Mouse (Mus musculus) G1E-ER4 (cell line): ENCODE data around the gene Dhrs3. TPM values are rescaled to one million over a fixed set of nuclear protein-coding genes. Genes with fewer than 3 reads are reported as not detected.

Experiments
- GATA1 ChIP-seq: IDR thresholded peaks from one replicate; pipeline ENCODE4 v1.8.0; 2012; ENCODE audit warnings: low read length, inconsistent platforms
- polyA plus RNA-seq: library from polyadenylated mRNA; stranded (reverse); fragments of >175 nt; gene quantifications from 2 replicates; pipeline ENCODE4 v1.2.3, GENCODE M21; 2012

The Dhrs3 gene
- polyA plus RNA-seq, 1 experiment, result 0.27 TPM

- TF ChIP-seq GATA1, result no peak
Observed at GRCm38 (mm10) chr4:144949441-144950326, 57.1 kb downstream of the Dhrs3 start.

GRCm38 (mm10) chr4:144950327-144950711 is 57.7 kb downstream of the Dhrs3 start:
- no peak for TF ChIP-seq GATA1

GRCm38 (mm10) chr4:144950883-144951282 is 58.3 kb downstream of the Dhrs3 start:
- no peak for TF ChIP-seq GATA1

GRCm38 (mm10) chr4:144951859-144952258 is 59.2 kb downstream of the Dhrs3 start:
- TF ChIP-seq GATA1, result no peak

GRCm38 (mm10) chr4:144953421-144953820 is 60.8 kb downstream of the Dhrs3 start:
- TF ChIP-seq GATA1, result no peak

GRCm38 (mm10) chr4:144955863-144956262 is 63.2 kb downstream of the Dhrs3 start:
- TF ChIP-seq GATA1, result no peak

DNA sequence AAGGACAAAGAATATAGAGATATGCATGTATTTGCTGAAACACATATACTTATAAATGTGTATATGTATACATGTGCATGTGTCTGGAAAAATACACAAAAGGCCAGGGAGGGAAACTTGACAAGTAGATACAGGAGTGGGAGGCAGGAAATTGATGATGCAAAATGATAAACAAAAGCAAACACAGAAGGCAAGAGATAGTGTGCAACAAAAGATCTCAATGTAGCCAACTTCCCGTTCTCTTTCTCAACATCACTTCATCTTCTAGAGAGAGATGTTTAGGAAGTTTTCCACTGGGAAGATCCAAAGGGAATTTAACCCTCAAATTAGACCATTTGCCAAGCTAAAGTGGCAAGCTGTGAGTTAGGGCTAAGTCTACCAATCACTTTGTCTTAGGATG is 63.7 kb downstream of the Dhrs3 start:
- TF ChIP-seq GATA1, result no peak

DNA sequence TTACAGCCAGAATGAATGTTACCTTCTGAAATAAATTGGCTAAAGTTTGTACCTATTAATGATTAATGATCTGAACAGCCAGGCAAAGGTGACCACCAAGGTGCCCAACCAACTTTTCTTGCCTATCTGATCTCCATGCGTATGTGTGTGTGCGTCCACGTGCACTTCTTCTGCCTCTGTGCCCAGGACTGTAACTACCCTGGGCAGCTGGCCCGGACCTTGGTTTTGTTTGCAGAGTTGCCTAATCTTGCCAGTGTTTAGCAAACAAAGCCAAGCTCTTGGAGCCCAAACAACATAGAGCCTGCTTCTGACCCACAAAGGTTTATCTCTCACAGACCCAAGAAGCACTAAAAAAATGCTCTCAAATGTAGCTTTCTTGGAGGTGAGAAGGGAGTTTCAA is 64.6 kb downstream of the Dhrs3 start:
- TF ChIP-seq GATA1, result no peak

GRCm38 (mm10) chr4:144957721-144958120 is 65.1 kb downstream of the Dhrs3 start:
- TF ChIP-seq GATA1, result no peak

GRCm38 (mm10) chr4:144960188-144960904 is 67.7 kb downstream of the Dhrs3 start:
- no peak for TF ChIP-seq GATA1

DNA sequence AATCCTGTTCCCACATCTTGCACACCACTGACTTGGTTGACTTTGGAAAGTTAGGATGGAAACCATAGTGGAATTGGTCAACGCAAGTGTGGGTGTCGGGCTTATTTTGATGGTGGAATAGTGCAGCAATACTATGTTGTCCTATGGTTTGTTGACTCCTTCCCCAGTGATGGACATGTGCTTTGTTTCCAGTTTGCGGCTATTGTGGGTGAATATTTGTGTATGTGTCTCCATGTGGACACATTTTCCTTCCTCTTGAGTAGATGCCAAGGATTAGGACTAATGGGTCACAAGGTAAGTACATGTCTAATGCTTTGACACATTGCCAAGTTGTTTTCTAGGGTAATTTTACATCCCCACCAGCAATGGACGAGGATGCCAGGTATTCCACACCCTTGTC is 68.6 kb downstream of the Dhrs3 start:
- TF ChIP-seq GATA1, result no peak

- no peak for TF ChIP-seq GATA1
Observed at GRCm38 (mm10) chr4:144961696-144962095, 69.1 kb downstream of the Dhrs3 start.

- no peak for TF ChIP-seq GATA1
Observed at GRCm38 (mm10) chr4:144965255-144965654, 72.6 kb downstream of the Dhrs3 start.

DNA sequence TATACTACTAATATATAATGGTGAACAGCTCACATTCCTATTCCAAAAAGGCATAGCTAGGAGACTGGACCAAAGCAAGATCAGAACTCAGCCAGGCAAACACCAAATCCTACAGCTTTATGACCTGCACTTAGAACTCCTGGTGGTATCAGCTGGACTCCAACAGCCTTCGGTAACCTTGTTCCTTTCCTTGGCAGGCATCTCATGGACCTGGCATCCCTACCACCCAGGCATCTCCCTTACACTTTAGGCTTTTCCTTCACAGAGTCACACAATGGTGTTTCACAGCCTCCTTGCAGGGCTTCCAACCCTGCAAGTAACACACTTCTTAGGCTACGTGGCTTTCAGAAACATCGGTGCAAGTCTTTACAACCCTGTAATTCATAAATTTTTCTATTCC is 75.7 kb downstream of the Dhrs3 start:
- TF ChIP-seq GATA1, result no peak

GRCm38 (mm10) chr4:144969030-144969429 is 76.4 kb downstream of the Dhrs3 start:
- TF ChIP-seq GATA1, result no peak

DNA sequence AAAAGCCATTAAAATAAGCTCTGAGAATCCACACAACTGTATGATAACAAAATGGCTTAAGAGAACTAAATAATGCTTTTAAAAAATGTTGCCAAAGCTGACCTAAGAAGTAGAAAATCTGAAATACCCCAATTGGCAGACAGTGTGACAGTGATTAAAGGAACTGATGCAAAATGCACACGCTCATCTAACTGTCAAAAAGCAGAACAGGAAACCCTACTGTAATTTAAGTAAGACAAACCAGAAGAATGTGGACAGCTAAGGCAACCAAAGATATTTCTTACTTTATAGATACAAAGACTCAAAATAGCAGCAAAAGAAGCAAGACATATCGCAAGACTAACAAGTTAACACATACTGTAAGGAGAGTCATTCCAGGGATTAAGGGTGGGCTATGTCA is 78.4 kb downstream of the Dhrs3 start:
- TF ChIP-seq GATA1, result no peak
